Mouse (Mus musculus) adrenal gland, postnatal 14 days (tissue): ENCODE results near the gene Cul7. TPM values are rescaled to one million over a fixed set of nuclear protein-coding genes. Genes with fewer than 3 reads are reported as not detected.

Experiments
- DNase-seq: peaks from one replicate; pipeline ENCODE4 v3.0.0; 2021; ENCODE audit warnings: mixed read lengths
- total RNA-seq: library from RNA; stranded (reverse); gene quantifications from 2 replicates; pipeline ENCODE4 v1.2.3, GENCODE M21; 2021

The Cul7 gene
- total RNA-seq, 1 experiment from 2014 or later, result 45.5 TPM

DNA sequence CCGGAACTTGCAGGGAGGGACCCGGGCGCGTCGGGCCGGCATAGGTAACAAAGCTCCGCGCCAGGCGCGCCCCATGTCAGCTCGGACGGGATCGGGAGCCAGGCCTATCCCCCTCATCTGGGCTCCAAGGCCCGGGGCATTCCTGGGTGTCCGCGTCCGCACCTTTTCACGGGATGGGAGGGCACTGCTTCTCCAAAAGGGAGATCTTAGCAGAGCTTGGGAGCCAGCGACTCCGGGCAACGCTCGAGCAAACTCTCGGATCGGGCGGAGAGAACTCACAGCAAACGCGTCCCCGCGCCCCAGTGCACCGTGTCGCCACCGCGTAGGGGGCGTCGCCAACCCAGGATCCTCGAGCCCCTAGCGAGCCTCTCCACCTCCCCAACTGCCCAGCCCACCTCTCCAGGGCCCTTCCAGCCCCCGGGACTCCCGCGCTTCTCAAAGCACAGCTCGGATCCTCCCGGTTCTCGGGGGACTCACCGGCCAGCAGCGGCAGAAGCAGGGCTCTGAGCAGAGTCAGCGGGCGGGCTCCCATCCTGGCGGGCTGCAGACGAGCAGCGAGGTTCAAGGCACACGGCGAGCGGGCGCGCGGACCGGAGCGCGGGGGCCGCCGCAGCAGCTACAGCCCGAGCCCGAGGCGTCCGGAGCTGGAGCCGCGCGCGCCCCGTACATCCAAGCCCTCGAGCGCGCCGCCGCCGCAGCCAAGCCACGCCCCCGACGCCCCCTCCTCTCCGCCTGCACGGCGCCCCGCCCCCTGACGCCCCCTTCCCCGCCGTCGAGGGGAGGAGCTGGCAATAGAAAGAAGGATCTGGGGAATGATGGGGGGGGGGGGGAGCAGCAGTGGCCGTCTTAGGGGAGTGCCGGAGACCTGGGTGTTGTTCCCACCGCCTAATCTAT, 21.1 kb upstream of the Cul7 start, which contains the start of gene Ptk7:
TSS of gene Ptk7 (minus strand) at position 714 of the 894 bp plus-strand sequence.
- DNase-seq, result peak; percentile 80

DNA sequence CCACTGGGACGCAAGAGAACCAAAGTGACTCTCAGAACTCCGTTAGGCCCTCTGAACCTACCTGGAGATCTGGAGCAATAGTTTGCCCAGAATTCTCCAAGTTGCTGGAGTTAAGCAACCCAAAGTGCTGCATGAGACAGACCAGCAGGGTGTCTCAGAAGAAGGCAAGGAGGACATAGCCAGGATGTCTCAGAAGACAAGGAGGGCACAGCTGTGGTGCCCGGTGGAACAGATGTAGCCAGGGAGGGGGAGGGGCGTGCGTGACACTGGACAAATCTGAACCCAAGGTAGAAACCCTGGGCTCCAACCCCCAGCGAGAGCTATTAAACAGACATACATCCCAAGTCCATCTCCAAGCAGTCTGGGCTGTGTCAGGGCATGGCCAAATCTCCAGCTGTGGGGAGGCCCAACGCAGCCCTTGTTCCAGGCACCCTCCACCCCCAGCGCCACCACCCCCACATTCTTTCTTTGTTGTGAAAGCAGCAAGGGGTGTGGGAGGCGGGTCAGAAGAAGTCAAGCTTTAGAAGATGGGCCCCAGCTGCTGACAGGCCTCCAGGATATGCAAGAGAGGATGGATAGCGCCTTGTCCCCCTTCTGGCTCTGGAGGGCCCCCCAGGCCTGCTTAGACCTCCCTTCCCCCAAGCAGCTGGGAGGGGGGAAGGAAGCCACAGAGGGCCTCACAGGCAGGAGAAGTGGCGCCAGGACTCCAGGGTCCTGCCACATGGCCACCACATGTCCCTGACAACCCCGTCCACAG, 20.3 kb upstream of the Cul7 start:
- DNase-seq, result peak; percentile 45

DNA sequence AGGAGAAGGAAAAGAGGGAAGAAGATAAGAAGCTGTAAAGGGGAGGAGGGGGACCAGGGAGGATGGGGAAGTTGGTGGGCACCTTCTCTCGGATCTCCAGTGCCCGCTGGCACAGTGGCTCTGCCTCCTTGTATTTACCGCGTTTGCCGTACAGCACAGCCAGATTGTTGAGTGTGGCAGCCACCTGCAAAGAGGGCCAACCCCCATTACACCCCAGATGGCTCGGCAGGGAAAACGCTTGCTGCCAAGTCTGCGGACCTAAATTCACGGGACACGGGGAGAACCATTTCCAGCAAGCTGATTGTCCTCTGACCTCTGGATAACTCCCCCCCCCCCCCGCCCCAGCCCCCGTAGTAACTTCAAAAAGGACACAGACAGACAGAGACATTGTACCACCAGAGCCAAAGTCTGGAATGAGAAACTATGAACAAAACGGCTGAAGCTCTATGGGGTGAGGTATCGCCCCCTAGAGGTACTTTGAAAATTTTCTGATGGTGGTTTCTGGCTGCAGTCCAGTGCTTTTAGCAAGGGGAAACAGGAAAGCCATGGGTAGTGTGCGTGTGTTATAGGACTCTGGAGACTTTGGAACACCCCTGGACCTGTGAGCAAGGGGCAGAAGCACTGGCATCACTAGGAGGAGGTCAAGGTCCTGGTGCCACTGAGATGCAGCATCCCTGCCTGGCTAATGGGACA, 13.2 kb upstream of the Cul7 start:
- peak; percentile 77 for DNase-seq

DNA sequence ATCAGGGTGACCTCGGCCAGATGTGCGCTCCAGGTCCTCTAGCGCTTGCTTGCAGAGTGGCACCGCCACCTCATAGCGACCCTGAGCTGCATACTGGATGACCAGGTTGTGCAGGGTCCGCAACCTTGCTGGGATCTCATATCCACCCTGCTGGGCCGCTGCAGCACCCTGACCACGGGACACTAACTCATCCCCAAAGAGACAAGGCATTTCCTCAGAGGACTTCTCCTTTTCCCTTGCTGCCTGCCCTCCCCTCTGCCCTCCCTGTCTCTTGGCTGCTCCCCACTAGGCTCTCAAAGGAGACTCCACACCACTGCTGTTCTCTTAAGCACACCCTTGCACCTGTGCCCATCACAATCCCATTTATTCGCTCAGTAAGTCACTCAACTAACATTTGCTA, 10.2 kb upstream of the Cul7 start:
- no peak for DNase-seq

DNA sequence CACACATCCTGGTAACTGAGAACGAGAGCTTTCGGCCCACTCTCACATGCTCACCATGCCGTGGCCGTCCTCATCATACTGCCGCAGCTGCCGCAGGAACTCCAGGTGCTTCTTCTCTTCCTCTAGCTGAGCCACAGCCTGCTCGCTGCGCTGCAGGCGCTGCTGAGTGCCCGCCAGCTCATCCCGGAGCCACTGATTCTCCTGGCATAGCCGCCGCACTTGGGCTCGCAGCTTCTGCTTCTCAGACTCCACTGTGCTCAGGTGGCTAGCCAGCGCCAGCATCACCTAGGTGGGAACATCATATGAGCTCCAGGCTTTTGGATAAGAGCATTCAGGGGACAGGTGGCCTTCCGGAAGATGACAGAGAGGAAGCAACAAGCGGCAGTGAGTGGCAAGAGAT, 8.1 kb upstream of the Cul7 start:
- DNase-seq, result no peak

DNA sequence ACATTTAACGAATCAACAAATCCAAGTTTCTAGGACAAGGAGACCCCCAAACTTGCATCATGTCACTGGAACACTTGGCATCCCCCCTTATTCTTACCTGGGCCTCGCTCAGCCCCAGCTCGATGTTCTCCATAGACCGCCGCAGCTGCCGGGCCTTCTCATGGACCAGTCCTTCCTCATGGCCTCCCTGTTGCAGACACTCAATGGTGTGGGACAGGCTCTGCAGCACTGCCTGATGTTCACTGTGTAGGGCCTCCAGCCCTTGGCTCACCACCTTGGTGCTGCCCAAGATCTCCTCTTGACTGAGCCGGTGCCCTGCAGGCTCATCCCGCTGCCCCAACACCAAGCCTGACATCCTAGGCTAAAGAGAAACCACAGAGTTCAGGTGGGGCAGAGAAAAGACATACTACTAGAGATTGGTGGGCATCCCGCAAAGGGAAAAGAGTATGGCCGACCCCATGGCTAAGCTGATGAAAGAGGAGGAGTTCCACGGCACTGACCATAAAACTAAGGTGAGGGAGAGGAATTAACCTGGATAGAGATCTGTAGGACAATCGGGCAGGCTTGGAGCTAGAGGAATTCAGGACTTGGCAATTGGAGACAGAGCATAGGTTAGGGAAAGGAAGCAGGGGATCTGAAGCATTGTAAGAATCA, 5.9 kb upstream of the Cul7 start:
- DNase-seq, result no peak

DNA sequence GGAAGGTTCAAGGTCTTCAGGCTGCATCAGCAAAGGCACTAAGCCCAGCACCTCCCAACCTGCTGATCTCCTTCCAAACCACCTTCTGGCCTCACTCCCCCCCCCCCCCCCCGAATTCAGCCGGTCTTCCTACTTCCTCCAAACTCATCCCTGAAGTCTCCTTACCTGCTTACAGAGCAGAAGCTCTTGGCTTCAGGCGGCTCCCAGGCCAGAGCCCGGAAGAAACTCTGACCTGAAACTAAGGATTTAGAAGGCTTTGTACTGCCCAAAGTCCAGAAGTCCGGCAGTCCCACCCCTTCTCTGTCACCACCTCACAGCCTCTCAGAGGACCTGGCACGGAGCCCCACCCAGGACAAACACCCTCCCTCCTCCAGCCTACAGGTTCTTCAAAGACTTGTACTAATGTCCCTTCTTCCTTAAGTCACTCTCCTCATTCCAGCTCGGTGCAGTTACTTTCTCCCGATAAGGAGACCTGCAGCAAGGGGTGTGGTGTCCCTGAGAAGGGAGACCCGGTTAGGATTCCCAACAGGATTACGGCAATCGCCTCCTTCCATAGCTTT, 5.1 kb upstream of the Cul7 start:
- DNase-seq, result peak; percentile 87

DNA sequence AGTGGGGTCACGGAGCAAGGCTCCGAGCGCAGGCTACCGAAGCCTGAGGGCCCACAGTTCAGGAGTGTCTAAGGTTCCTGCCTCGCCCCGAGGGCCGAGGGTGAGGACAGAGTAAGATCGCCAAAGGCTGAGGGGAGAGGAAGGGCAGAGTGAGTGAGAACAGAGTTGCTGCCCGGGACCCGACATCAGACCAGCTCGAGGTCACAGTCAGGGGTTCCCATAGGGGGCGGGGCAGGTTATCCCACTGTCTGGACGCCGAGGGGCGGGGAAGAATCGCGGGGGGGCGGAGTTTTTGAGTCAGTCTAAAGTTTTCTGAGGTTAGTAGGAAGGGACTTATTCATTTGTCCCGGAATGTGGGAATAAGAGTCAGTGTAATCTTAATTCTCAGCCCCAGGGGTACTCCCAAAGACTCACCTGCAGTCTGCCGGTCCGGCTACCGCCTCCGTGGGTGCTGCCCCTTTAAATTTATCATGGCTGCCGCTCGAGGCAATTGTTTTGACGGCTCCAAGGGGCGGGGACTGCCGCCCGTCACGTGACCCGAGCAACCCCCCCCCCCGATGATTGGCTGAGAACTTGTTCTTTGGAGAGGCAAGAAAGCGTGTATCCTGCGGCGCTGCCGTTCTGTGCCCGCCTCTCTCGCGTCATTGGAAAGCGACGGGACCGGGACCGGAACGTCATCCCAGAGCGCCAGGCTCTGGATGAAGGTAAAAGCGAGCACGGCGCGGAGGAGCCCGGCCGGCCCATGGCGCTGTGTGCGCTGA, 4.4 kb upstream of the Cul7 start, which contains the start of the genes Klc4 and Mrpl2:
TSS of gene Klc4 (minus strand) at position 462 of the 761 bp plus-strand sequence.
TSS of gene Mrpl2 (plus strand) at position 669 of the 761 bp plus-strand sequence.
- peak; percentile 99 for DNase-seq

DNA sequence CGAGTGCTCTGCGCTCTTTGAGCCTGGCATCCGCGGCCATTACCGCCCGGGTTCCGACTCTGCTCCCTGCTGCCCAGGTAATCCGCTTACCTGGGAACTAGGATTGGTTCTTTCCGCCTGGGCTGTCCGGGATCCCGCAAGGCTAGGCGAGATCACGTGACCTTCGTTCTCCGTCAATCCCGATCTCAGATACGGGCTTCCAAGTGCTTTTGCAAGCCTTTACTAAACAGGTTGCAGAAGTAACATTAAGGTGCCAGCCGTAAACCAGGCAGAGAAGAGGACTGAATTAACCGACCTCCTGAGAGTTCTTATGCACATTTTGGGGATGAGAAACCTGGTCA, 3.8 kb upstream of the Cul7 start:
- no peak for DNase-seq

DNA sequence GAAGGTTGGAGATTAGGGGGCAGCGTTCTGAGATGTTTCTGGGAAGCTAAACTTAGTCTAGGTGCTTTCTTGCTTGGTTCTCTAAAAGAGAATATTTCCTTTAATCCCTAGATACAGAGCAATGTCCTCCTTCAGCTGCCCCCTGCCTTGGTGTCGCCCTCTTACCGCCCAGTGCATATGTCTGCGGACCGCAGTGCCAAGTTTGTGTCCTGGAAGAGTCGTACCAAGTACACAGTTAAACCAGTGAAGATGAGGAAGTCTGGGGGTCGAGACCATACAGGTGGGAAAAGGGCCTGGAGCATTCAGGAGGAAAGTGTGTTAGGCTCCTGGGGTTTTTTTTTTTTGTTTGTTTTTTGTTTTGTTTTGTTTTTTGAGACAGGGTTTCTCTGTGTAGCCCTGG, 2.9 kb upstream of the Cul7 start:
- no peak for DNase-seq

DNA sequence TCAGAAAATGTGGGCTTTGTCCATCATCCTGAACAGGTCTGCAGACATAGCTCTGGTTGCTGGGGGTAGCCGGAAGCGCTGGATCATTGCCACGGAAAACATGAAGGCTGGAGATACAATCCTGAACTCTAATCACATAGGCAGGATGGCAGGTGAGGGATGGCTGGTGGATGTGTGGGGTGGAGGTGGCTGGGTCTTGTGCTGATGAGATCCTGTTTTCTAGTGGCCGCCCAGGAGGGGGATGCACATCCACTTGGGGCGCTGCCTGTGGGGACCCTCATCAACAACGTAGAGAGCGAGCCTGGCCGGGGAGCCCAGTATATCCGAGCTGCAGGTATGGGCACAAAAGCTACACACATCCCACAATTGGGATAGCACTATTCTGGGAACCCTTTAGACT, 1.7 kb upstream of the Cul7 start:
- DNase-seq, result no peak

DNA sequence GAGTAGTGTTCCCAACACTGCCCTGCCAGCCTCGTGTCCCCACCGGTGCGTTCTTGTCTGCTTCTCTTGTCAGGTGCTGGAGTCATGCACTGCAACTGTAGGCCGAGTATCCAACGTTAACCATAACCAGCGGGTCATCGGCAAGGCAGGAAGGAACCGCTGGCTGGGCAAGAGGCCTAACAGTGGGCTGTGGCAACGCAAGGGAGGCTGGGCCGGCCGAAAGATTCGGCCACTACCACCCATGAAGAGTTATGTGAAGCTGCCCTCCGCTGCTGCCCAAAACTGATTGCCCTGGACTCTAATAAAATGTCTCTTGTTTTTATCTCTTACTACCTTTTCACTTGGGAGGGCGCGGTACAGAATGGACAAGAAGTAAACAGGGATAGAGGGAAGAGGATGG, 326 bp upstream of the Cul7 start:
- DNase-seq, result peak; percentile 35

DNA sequence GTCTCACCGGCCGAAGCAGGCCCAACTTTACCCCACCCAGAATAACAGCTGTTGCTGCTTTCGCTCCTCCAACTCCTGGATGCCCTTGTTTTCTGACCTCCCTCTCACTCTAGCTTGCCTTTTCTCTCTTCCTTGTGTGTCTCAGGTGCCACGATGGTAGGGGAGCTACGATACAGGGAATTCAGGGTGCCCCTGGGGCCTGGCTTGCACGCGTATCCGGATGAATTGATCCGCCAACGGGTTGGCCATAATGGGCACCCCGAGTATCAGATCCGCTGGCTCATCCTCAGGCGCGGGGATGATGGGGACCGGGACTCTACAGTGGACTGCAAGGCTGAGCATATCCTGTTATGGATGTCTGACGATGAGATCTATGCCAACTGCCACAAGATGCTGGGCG, 1.2 kb downstream of the Cul7 start:
- DNase-seq, result no peak

DNA sequence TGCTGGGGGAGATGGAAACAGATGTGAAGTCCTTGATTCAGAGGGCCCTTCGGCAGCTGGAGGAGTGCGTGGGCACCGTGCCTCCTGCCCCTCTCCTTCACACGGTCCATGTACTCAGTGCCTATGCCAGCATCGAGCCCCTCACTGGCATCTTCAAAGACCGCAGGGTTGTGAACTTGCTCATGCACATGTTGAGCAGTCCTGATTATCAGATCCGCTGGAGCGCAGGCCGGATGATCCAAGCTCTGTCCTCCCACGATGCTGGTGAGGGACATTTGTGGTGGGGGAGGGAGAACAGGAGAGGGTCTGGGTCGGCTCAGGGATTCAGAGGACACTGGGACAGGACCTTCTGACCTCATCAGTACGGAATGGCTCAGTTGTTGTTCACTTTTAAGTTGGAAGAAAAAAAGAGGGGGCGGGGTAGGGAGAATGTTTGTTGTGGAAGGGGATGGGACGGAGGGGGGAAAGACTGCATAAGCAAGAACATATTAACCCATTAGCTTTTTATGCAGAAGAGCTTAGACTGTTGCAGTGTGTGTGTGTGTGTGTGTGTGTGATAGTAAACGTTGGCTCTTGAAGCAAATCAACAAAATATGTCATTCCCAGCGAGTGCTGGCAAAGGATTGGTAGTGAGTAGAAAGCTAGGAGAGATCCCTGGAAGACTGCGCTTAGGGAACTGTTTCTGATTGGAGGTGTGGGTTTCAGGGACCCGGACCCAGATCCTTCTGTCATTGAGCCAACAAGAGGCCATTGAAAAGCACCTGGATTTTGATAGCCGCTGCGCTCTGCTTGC, 1.8 kb downstream of the Cul7 start:
- no peak for DNase-seq

DNA sequence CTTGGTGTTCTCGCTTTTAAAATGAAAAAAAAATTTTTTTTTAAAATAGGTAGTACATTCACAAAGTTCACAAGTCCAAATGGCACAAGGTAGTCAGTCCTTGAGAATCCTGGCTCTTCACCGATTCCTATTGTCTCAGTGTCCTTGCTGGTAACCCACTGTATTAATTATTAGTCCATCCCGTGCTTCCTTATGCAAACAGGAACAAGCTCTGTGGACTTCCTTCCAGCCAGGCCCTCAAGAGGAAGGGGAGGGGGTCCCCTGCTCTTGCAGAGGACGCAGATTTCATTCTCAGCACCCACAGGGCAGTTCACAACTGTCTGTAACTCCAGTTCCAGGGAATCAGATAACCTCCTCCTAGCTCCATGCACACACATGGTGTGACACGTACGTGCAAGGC, 5.9 kb downstream of the Cul7 start:
- DNase-seq, result no peak

DNA sequence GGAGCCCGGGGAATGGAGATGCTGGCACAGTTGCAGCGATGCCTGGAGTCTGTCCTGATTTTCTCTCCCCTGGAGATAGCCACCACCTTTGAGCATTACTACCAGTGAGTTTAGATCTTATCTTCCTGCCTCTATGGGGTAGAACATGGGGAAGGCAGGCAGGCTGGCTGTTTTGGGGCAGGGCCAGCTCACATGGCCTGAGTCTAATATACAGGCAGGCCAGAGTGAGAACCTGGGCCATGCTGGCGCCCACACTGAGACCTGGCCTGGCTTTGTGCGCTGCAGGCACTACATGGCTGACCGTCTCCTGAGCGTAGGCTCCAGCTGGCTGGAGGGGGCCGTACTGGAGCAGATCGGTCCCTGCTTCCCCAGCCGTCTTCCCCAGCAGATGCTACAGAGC, 11.2 kb downstream of the Cul7 start:
- DNase-seq, result no peak

DNA sequence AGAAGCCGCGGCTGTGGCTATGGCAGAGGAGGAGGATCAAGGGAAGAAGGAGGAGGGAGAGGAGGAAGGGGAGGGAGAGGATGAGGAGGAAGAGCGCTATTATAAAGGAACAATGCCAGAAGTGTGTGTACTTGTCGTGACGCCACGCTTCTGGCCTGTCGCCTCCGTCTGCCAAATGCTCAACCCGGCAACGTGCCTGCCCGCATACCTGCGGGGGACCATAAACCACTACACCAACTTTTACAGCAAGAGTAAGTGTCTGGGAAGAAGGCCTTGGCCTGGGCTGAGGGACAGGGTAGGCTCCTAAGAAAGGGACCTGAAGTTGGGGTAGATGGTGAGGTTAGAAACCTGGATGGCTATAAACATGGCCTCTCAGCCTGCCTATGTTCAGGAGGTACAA, 11.8 kb downstream of the Cul7 start:
- DNase-seq, result no peak

DNA sequence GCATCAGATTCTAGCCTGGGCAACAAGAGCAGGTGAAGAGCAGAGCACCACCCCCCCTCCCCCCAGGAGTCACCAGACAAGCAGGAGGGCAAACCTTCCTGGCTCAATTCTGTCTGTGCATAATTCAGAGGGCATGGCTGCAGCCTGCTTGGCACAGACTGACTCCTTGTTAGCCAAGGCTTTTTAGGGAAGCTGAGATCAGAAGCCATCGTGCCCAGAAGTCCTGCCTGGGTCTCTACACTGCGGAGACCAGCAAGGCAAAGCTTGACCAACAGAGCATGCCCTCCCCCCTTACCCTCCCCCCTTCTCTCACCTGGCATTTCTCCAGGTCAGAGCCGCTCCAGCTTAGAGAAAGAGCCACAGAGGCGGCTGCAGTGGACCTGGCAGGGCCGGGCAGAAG, 12.6 kb downstream of the Cul7 start:
- DNase-seq, result no peak

DNA sequence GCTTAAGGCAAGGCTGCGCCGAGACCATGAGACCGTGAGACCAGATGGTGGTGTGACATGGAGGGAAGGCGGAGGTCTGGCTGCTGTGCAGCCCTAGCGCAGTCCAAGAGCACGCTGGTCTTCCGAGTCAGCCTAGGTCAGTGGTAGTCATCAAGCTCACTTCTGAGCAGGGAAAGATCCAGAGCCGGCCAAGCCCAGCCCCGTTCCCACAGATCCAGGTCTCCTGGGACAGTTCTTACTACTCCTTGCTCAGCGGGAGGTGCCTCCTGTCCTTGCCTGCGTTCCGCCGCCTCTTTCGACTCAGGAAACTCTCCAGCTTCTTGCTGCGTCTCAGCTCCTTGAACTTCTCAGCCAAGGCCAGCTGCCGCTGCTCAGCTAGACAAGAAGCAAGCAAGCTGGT, 17.6 kb downstream of the Cul7 start:
- peak; percentile 72 for DNase-seq

DNA sequence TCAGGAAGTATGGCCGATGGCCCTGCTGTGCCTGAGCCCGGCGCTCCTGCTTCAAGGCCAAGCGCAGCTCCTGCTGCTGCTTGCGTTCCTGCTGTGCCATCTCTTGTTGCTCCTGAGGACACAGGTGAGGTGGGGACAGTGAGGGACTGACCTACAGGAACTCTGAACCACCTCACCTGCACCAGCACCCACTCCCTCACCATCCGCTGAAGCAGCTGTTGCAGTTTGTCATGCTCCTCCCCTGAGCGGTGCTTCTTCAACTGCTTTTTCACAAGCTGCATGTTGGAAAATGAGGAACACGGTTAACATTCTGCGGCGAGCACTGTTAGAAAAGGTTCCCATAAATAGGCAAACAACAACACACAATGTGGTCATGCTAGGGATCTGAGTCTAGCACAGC, 19.8 kb downstream of the Cul7 start:
- DNase-seq, result no peak
